Mouse (Mus musculus): Measurements from ENCODE around the gene Mboat2. TPM values are rescaled to one million over a fixed set of nuclear protein-coding genes. Genes with fewer than 3 reads are reported as not detected.

Mboat2 gene
- total and polyA plus RNA-seq, 3 experiments = 3.8 to 12.3 (median 8.4) TPM

- no peaks in the 10 kb centered on the region for H3K79me2 ChIP-seq (replicated peaks; ENCODE audit: control insufficient read depth, insufficient read depth, low read length)
- no peak overlapping the region for H3K27ac ChIP-seq
- H3K27me3 ChIP-seq (ENCODE audit: control insufficient read depth, insufficient read depth, low read length) = no peaks in the 10 kb centered on the region
- H3K4me1 ChIP-seq (ENCODE audit: control insufficient read depth, insufficient read depth, low read length) = peaks cover 7% of the 10 kb centered on the region
- no peak for TF ChIP-seq EP300 (IDR thresholded peaks at IDR 0.05; ENCODE audit: insufficient read depth, low read depth, low read length)
- no peak overlapping the region for H3K4me3 ChIP-seq
- H3K9ac ChIP-seq (ENCODE audit: low read depth, low read length) = no peak overlapping the region
- no peak for DNase-seq
- intact Hi-C loops (cut with DNase I) = no loop called here
- no peaks in the 10 kb centered on the region for H3K36me3 ChIP-seq (ENCODE audit: control insufficient read depth, insufficient read depth, low read length)
- WGBS = 58% methylated on average over 4 of the region's 4 CpGs
Measured at GRCm38 (mm10) chr12:24924003-24924402, 93.3 kb downstream of the Mboat2 start.

GRCm38 (mm10) chr12:24925276-24925675 is 94.6 kb downstream of the Mboat2 start:
- Histone ChIP-seq H3K4me3 (no peak overlapping the region), H3K27ac (no peak overlapping the region), H3K36me3 (ENCODE audit: control insufficient read depth, insufficient read depth, low read length) (no peaks in the 10 kb centered on the region), H3K27me3 (ENCODE audit: control insufficient read depth, insufficient read depth, low read length) (no peaks in the 10 kb centered on the region), H3K4me1 (ENCODE audit: control insufficient read depth, insufficient read depth, low read length) (peaks cover 7% of the 10 kb centered on the region), H3K9ac (ENCODE audit: low read depth, low read length) (no peak overlapping the region), H3K79me2 (replicated peaks; ENCODE audit: control insufficient read depth, insufficient read depth, low read length) (no peaks in the 10 kb centered on the region)
- intact Hi-C loops (cut with DNase I) = loop anchor here (5.0 kb wide), 1 partner anchor 38 kb away; no protein-coding TSS in a partner anchor
- no peak for DNase-seq
- TF ChIP-seq CTCF (IDR thresholded peaks at IDR 0.05) (no peak), POLR2A (IDR thresholded peaks at IDR 0.05; ENCODE audit: insufficient read depth, low read depth, low read length) (no peak), EP300 (IDR thresholded peaks at IDR 0.05; ENCODE audit: insufficient read depth, low read depth, low read length) (no peak)
- 68% methylated on average over 5 of the region's 5 CpGs for WGBS

GRCm38 (mm10) chr12:24925684-24926083 is 95.0 kb downstream of the Mboat2 start:
- no peak overlapping the region for H3K27ac ChIP-seq
- 56% methylated on average over 4 of the region's 4 CpGs for WGBS

GRCm38 (mm10) chr12:24928051-24928748 is 97.5 kb downstream of the Mboat2 start:
- Histone ChIP-seq H3K27me3 (ENCODE audit: control insufficient read depth, insufficient read depth, low read length) (no peaks in the 10 kb centered on the region), H3K27ac (no peak overlapping the region), H3K4me3 (no peak overlapping the region), H3K4me1 (ENCODE audit: control insufficient read depth, insufficient read depth, low read length) (peaks cover 7% of the 10 kb centered on the region), H3K9ac (ENCODE audit: low read depth, low read length) (no peak overlapping the region), H3K79me2 (replicated peaks; ENCODE audit: control insufficient read depth, insufficient read depth, low read length) (no peaks in the 10 kb centered on the region), H3K36me3 (ENCODE audit: control insufficient read depth, insufficient read depth, low read length) (no peaks in the 10 kb centered on the region)
- TF ChIP-seq POLR2A (IDR thresholded peaks at IDR 0.05; ENCODE audit: insufficient read depth, low read depth, low read length) (no peak), EP300 (IDR thresholded peaks at IDR 0.05; ENCODE audit: insufficient read depth, low read depth, low read length) (no peak), CTCF (IDR thresholded peaks at IDR 0.05) (no peak)
- intact Hi-C loops (cut with DNase I) = loop anchor here (5.0 kb wide), 1 partner anchor 41 kb away; no protein-coding TSS in a partner anchor
- WGBS = 58% methylated on average over 18 of the region's 18 CpGs
- no peak for DNase-seq

More at GRCm38 (mm10) chr12:24925684-24926083, 95.0 kb downstream of the Mboat2 start:
- H3K79me2 ChIP-seq (replicated peaks; ENCODE audit: control insufficient read depth, insufficient read depth, low read length) = no peaks in the 10 kb centered on the region
- H3K36me3 ChIP-seq (ENCODE audit: control insufficient read depth, insufficient read depth, low read length) = no peaks in the 10 kb centered on the region
- no peak overlapping the region for H3K4me3 ChIP-seq
- intact Hi-C loops (cut with DNase I) = loop anchor here (2.0 to 5.0 kb wide), 2 partner anchors 21 to 38 kb away; no protein-coding TSS in a partner anchor
- no peak for DNase-seq
- no peaks in the 10 kb centered on the region for H3K27me3 ChIP-seq (ENCODE audit: control insufficient read depth, insufficient read depth, low read length)
- peaks cover 7% of the 10 kb centered on the region for H3K4me1 ChIP-seq (ENCODE audit: control insufficient read depth, insufficient read depth, low read length)
- no peak for TF ChIP-seq POLR2A (IDR thresholded peaks at IDR 0.05; ENCODE audit: insufficient read depth, low read depth, low read length)
- no peak overlapping the region for H3K9ac ChIP-seq (ENCODE audit: low read depth, low read length)

GRCm38 (mm10) chr12:24929043-24929442 is 98.4 kb downstream of the Mboat2 start:
- Histone ChIP-seq H3K27me3 (ENCODE audit: control insufficient read depth, insufficient read depth, low read length) (no peaks in the 10 kb centered on the region), H3K36me3 (ENCODE audit: control insufficient read depth, insufficient read depth, low read length) (no peaks in the 10 kb centered on the region), H3K4me1 (ENCODE audit: control insufficient read depth, insufficient read depth, low read length) (peaks cover 6% of the 10 kb centered on the region), H3K79me2 (replicated peaks; ENCODE audit: control insufficient read depth, insufficient read depth, low read length) (no peaks in the 10 kb centered on the region), H3K4me3 (no peak overlapping the region), H3K27ac (no peak overlapping the region), H3K9ac (ENCODE audit: low read depth, low read length) (no peak overlapping the region)
- intact Hi-C loops (cut with DNase I) = loop anchor here (5.0 kb wide), 1 partner anchor 42 kb away; no protein-coding TSS in a partner anchor
- TF ChIP-seq CTCF (IDR thresholded peaks at IDR 0.05) = no peak
- TF ChIP-seq POLR2A (IDR thresholded peaks at IDR 0.05; ENCODE audit: insufficient read depth, low read depth, low read length) = no peak
- no peak for TF ChIP-seq EP300 (IDR thresholded peaks at IDR 0.05; ENCODE audit: insufficient read depth, low read depth, low read length)
- DNase-seq = no peak
- WGBS = 82% methylated on average over 7 of the region's 7 CpGs

GRCm38 (mm10) chr12:24930760-24931159 is 100.1 kb downstream of the Mboat2 start:
- H3K27me3 ChIP-seq (ENCODE audit: control insufficient read depth, insufficient read depth, low read length) = no peaks in the 10 kb centered on the region
- H3K4me1 ChIP-seq (ENCODE audit: control insufficient read depth, insufficient read depth, low read length) = peaks cover 1% of the 10 kb centered on the region; the same call in 1 of the 2 replicates
- 66% methylated on average over 3 of the region's 3 CpGs for WGBS
- H3K9ac ChIP-seq (ENCODE audit: low read depth, low read length) = no peak overlapping the region
- H3K4me3 ChIP-seq = no peak overlapping the region
- no peak for DNase-seq
- H3K79me2 ChIP-seq (replicated peaks; ENCODE audit: control insufficient read depth, insufficient read depth, low read length) = no peaks in the 10 kb centered on the region
- TF ChIP-seq CTCF (IDR thresholded peaks at IDR 0.05) (no peak), EP300 (IDR thresholded peaks at IDR 0.05; ENCODE audit: insufficient read depth, low read depth, low read length) (no peak), POLR2A (IDR thresholded peaks at IDR 0.05; ENCODE audit: insufficient read depth, low read depth, low read length) (no peak)
- H3K36me3 ChIP-seq (ENCODE audit: control insufficient read depth, insufficient read depth, low read length) = no peaks in the 10 kb centered on the region
- H3K27ac ChIP-seq = no peak overlapping the region
- intact Hi-C loops (cut with DNase I) = no loop called here
